Mouse (Mus musculus): ENCODE results near the gene Adat1. TPM values are rescaled to one million over a fixed set of nuclear protein-coding genes. Genes with fewer than 3 reads are reported as not detected.

The Adat1 gene
- polyA plus RNA-seq, 1 experiment, result 2.5 TPM

DNA sequence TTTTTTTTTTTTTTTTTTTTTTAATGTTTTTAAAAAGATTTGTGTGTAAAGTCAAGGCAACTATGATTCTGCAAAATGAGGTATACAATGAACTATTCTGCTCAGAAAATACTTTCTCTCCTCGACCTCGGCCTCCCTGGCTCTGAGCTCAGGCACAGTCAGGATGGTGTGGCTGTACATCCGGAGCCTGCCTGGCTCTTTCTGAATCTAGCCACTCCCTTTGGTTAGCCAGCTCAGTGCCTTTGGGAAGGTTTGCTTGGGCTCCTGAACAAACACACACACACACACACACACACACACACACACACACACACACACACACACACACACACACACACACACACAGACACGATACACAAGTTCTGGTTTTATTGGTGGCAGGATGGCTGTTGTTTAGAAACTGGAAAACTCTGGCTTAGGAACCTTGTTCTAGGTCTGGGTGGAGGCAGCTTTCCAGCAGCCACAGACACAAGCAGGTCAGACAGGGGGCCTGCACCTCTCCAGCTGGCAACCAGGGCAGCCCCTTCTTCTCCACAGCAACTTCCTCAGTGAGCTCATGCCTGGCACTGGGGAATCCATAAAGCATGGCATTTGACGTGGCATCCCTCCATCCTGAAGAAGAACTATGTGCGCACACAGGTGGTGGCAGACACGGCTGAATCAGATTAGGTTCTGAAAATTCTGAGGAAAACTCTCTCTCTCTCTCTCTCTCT lies 27.1 kb downstream of the Adat1 start:
- no peak overlapping the region for H3K27ac ChIP-seq (ENCODE audit: control insufficient read depth, insufficient read depth, low read depth, low read length, poor library complexity)
- TF ChIP-seq CTCF (IDR thresholded peaks at IDR 0.05; ENCODE audit: control insufficient read depth, insufficient read depth, low read length) (no peak), POLR2A (IDR thresholded peaks at IDR 0.05; ENCODE audit: borderline replicate concordance, control insufficient read depth, low read depth, low read length) (no peak)
- no peaks in the 10 kb centered on the region for H3K4me1 ChIP-seq (ENCODE audit: control insufficient read depth, insufficient read depth, low read length)
- no peak overlapping the region for H3K4me3 ChIP-seq (replicated peaks; ENCODE audit: control insufficient read depth, low read depth, low read length)
- 72% methylated on average over 7 of the region's 7 CpGs for WGBS

DNA sequence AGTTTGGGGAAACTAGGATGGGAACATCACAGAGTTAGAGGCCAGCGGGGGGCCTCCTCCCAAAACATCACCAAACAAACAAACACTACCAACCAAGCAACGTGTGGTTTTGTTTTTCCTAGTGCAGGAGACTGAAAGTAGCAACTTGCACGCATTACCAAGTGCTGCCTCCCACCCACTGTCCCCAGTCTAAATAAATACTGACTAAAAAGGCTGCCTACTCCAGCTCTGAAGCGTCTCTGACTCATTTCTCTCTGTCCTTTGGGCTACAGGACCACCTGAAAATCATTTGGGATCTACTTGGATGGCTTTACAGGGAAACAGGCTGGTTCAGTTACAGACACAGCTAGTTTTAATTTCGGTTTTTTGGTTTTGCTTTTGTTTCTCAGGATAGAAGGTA lies 27.8 kb downstream of the Adat1 start:
- Histone ChIP-seq H3K4me3 (replicated peaks; ENCODE audit: control insufficient read depth, low read depth, low read length) (no peak overlapping the region), H3K4me1 (ENCODE audit: control insufficient read depth, insufficient read depth, low read length) (no peaks in the 10 kb centered on the region), H3K27ac (ENCODE audit: control insufficient read depth, insufficient read depth, low read depth, low read length, poor library complexity) (no peak overlapping the region)
- no peak for TF ChIP-seq POLR2A (IDR thresholded peaks at IDR 0.05; ENCODE audit: borderline replicate concordance, control insufficient read depth, low read depth, low read length)
- no peak for TF ChIP-seq CTCF (IDR thresholded peaks at IDR 0.05; ENCODE audit: control insufficient read depth, insufficient read depth, low read length)
- WGBS, result 68% methylated on average over 5 of the region's 5 CpGs

DNA sequence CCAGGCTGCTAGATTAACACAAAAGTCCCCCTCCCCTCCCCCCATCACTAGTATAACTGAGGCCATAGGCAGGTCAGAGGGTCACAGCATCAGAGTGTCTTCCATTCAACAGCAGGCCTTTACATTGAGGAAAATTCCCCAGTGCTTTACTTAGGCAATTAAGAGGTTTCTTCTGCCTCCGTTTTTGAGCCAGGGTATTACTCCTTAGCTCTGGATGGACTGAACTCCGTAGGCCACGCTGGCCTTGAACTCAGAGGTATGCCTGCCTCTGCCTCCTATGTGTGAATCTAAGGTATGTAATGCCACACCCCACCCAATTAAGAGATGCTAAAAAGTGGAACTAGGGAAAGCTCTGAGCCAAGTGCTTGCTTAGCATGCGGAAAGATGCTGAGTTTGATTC lies 28.6 kb downstream of the Adat1 start:
- no peaks in the 10 kb centered on the region for H3K4me1 ChIP-seq (ENCODE audit: control insufficient read depth, insufficient read depth, low read length)
- TF ChIP-seq CTCF (IDR thresholded peaks at IDR 0.05; ENCODE audit: control insufficient read depth, insufficient read depth, low read length) (no peak), POLR2A (IDR thresholded peaks at IDR 0.05; ENCODE audit: borderline replicate concordance, control insufficient read depth, low read depth, low read length) (no peak)
- H3K27ac ChIP-seq (ENCODE audit: control insufficient read depth, insufficient read depth, low read depth, low read length, poor library complexity), result no peak overlapping the region
- no peak overlapping the region for H3K4me3 ChIP-seq (replicated peaks; ENCODE audit: control insufficient read depth, low read depth, low read length)
- WGBS, result 87% methylated on average over 4 of the region's 4 CpGs

DNA sequence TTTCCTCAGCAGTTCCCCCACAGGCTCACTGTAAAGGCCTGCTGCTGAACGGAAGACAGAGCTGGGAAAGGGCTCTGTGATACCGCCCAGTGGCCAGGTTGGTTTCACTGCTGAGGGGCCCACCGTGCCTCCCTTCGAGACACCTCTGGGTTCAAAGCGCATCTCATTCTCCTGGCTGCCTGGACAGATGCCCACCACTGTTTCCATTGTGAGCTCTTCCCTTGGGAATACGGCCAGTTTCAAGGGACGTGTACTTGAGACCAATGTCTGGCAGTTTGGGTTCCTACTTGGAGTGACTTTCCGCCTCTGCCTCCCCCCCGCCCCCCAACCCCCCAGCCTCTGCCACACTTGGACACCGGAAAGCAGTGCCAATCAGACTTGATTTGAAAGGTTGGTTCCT lies 29.0 kb downstream of the Adat1 start:
- H3K4me1 ChIP-seq (ENCODE audit: control insufficient read depth, insufficient read depth, low read length), result no peaks in the 10 kb centered on the region
- no peak overlapping the region for H3K27ac ChIP-seq (ENCODE audit: control insufficient read depth, insufficient read depth, low read depth, low read length, poor library complexity)
- WGBS, result 83% methylated on average over 10 of the region's 10 CpGs
- no peak overlapping the region for H3K4me3 ChIP-seq (replicated peaks; ENCODE audit: control insufficient read depth, low read depth, low read length)
- TF ChIP-seq CTCF (IDR thresholded peaks at IDR 0.05; ENCODE audit: control insufficient read depth, insufficient read depth, low read length), result no peak

DNA sequence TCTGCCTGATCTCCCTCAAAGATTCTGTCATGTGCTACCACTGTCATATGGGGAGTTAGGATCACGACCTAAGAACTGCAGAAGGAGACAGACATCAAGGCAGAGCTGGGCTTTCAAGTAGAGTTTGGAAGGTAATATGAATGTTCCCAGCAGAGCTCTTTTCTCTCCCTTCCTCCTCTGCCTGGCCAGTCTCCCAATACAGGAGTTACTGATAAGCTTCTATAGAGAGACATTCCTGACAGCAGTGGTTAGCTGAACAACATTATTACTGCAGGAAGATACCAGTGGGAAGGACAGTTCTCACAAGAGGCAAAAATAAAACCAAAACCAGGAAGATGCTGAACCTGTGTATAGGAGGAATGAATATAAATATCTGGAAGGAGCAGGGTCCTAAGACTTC lies 29.5 kb downstream of the Adat1 start:
- no peaks in the 10 kb centered on the region for H3K4me1 ChIP-seq (ENCODE audit: control insufficient read depth, insufficient read depth, low read length)
- TF ChIP-seq CTCF (IDR thresholded peaks at IDR 0.05; ENCODE audit: control insufficient read depth, insufficient read depth, low read length) (no peak), POLR2A (IDR thresholded peaks at IDR 0.05; ENCODE audit: borderline replicate concordance, control insufficient read depth, low read depth, low read length) (no peak)
- H3K4me3 ChIP-seq (replicated peaks; ENCODE audit: control insufficient read depth, low read depth, low read length), result no peak overlapping the region
- 65% methylated on average over 1 of the region's 1 CpGs for WGBS
- H3K27ac ChIP-seq (ENCODE audit: control insufficient read depth, insufficient read depth, low read depth, low read length, poor library complexity), result no peak overlapping the region

DNA sequence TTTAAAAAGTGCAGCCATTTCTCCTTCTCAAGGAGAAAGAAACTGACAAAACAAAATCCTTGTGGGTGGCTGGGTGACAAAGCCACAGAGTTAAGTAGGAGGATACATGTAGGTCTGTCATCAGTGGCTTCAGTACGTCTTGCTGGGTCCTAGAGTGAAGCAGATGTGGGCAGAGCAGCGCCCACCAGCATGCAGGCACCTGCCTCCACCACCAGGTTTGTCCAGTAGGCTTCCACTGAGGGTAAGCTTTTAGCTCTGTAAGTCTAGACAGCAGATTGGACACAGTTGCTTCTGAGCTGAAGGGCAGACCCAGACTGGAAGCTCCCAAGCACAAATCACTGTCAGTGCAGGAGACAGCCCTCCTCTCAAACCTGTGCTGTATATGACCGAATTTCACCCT lies 30.8 kb downstream of the Adat1 start:
- Histone ChIP-seq H3K27ac (ENCODE audit: control insufficient read depth, insufficient read depth, low read depth, low read length, poor library complexity) (no peak overlapping the region), H3K4me1 (ENCODE audit: control insufficient read depth, insufficient read depth, low read length) (no peaks in the 10 kb centered on the region), H3K4me3 (replicated peaks; ENCODE audit: control insufficient read depth, low read depth, low read length) (no peak overlapping the region)
- 83% methylated on average over 3 of the region's 3 CpGs for WGBS
- TF ChIP-seq POLR2A (IDR thresholded peaks at IDR 0.05; ENCODE audit: borderline replicate concordance, control insufficient read depth, low read depth, low read length) (no peak), CTCF (IDR thresholded peaks at IDR 0.05; ENCODE audit: control insufficient read depth, insufficient read depth, low read length) (no peak)

DNA sequence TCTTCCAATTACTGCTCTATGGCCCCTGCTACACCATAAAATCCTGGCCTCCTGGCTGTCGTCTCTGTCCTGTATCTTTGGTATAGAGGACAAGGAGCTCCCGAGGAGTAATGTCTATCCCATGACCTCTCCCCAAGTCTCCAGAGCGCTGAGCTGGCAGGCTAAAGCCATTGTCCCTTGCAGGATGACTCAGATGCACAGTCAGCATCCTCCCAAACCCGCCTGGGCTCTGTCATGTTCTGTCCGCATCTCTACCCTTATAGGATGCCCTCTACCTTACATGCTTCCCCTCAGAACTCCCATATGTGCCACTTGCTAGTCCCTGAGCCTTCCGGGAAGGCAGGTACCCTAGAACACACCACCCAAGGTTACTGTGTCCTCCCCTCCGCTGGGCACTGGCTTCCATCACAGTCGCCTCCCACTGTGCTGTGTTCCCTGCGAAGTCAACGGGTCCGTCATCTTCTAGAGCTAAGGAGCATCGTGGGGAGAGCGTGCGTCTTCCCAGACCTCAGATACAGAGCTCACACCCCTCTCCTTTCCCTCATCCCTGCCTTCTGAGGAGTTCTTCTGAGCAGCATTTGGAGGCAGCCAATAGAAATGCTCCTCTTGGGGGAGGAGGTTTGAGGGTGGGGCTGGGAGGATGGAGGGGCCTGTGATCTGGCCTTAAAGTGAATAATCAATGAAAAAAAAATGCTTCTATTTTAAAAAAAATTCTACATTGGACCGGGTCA lies 31.3 kb downstream of the Adat1 start:
- no peak overlapping the region for H3K27ac ChIP-seq (ENCODE audit: control insufficient read depth, insufficient read depth, low read depth, low read length, poor library complexity)
- no peaks in the 10 kb centered on the region for H3K4me1 ChIP-seq (ENCODE audit: control insufficient read depth, insufficient read depth, low read length)
- TF ChIP-seq CTCF (IDR thresholded peaks at IDR 0.05; ENCODE audit: control insufficient read depth, insufficient read depth, low read length) (no peak), POLR2A (IDR thresholded peaks at IDR 0.05; ENCODE audit: borderline replicate concordance, control insufficient read depth, low read depth, low read length) (no peak)
- WGBS, result 83% methylated on average over 15 of the region's 15 CpGs
- H3K4me3 ChIP-seq (replicated peaks; ENCODE audit: control insufficient read depth, low read depth, low read length), result no peak overlapping the region

DNA sequence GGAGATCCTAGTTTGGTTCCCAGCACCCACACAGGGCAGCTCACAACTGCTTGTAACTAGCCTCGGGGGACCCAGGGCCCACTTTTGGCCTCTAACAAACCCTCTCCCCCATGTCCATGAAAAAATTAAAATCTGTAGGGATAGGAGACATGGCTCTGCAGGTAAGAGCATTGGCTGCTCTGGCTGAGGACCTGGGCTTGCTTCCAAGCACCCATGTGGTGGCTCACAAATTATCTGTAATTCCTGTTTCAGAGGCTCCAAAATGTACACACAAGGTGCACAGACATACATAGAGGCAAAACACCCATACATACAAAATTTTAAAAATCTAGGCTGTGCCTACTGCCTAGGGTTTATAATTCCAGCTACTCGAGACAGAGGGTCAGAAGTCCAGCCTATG lies 34.9 kb downstream of the Adat1 start:
- H3K4me3 ChIP-seq (replicated peaks; ENCODE audit: control insufficient read depth, low read depth, low read length), result no peak overlapping the region
- H3K27ac ChIP-seq (ENCODE audit: control insufficient read depth, insufficient read depth, low read depth, low read length, poor library complexity), result no peak overlapping the region
- WGBS, result 74% methylated on average over 2 of the region's 2 CpGs
- no peaks in the 10 kb centered on the region for H3K4me1 ChIP-seq (ENCODE audit: control insufficient read depth, insufficient read depth, low read length)
- TF ChIP-seq CTCF (IDR thresholded peaks at IDR 0.05; ENCODE audit: control insufficient read depth, insufficient read depth, low read length) (no peak), POLR2A (IDR thresholded peaks at IDR 0.05; ENCODE audit: borderline replicate concordance, control insufficient read depth, low read depth, low read length) (no peak)

All from bone marrow, adult 2 months (tissue).